Comparison of ENCODE assay signal across 18 mouse cellular contexts in genomic region chr17:8171081-8171480, GRCm38 (mm10). TPM values are rescaled to one million over a fixed set of nuclear protein-coding genes. Genes with fewer than 3 reads are reported as not detected.
"Had no signal": no experiment of that assay in that cellular context is flagged by ENCODE, and none has a peak within 500 bp of the region (broad histone marks: within the 10 kb centered on the region; RNA-seq: fewer than 3 reads in every experiment).

No protein-coding gene starts in this region.

- H3K9me3 ChIP-seq: kidney, embryonic 15.5 days; limb, embryonic 10.5 days; liver, embryonic 15.5 days; midbrain, embryonic 13.5 days; neural tube, embryonic 12.5 days had no signal

- H3K4me2 ChIP-seq: kidney, embryonic 15.5 days; liver, embryonic 11.5 days; liver, embryonic 15.5 days; midbrain, embryonic 13.5 days; neural tube, embryonic 12.5 days had no signal

- H3K9ac ChIP-seq: kidney, embryonic 15.5 days; liver, embryonic 15.5 days; midbrain, embryonic 13.5 days; neural tube, embryonic 12.5 days had no signal

- H3K4me1 ChIP-seq: kidney, embryonic 15.5 days; limb, embryonic 10.5 days; liver, embryonic 15.5 days; neural tube, embryonic 12.5 days had no signal

- DNase-seq: kidney, adult 18-20 months; kidney, postnatal 14 days; lung, adult 2 months; lung, postnatal 36 days; right cerebral cortex, postnatal 14 days; thymus, adult 18-20 months; thymus, postnatal 14 days had no signal

- ATAC-seq: lung, postnatal 0 days; midbrain, embryonic 13.5 days had no signal

- H3K27ac ChIP-seq: kidney, embryonic 15.5 days; left cerebral cortex, adult 2 months; limb, embryonic 10.5 days; liver, embryonic 15.5 days; midbrain, embryonic 13.5 days; neural tube, embryonic 12.5 days had no signal

- H3K27me3 ChIP-seq: kidney, embryonic 15.5 days; liver, embryonic 15.5 days; midbrain, embryonic 13.5 days; neural tube, embryonic 12.5 days had no signal

- H3K4me3 ChIP-seq: kidney, embryonic 15.5 days; left cerebral cortex, adult 2 months; limb, embryonic 10.5 days; liver, embryonic 15.5 days; midbrain, embryonic 13.5 days; myocyte; neural tube, embryonic 12.5 days had no signal

RNA-seq across cellular contexts. Expression of gene Gm49673, which starts 23.5 kb away (rescaled TPM):
- total RNA-seq: megakaryocyte progenitor cell, adult 5-6 weeks had no signal
- polyA plus RNA-seq: large intestine, adult 2 months; limb, embryonic 10.5 days; liver, embryonic 15.5 days; myocyte had no signal
